Mouse (Mus musculus) liver, embryonic 14.5 days (tissue): ENCODE measurements around the gene Creb5.

Source experiments
- CTCF ChIP-seq: IDR thresholded peaks from 2 replicates; pipeline ENCODE4 v1.5.1; 2016; ENCODE audit warnings: antibody characterized with exemption, low read depth, control low read depth
- EP300 ChIP-seq: IDR thresholded peaks from 2 replicates; pipeline ENCODE4 v1.6.1; 2016; ENCODE audit warnings: antibody characterized with exemption, low read depth

DNA sequence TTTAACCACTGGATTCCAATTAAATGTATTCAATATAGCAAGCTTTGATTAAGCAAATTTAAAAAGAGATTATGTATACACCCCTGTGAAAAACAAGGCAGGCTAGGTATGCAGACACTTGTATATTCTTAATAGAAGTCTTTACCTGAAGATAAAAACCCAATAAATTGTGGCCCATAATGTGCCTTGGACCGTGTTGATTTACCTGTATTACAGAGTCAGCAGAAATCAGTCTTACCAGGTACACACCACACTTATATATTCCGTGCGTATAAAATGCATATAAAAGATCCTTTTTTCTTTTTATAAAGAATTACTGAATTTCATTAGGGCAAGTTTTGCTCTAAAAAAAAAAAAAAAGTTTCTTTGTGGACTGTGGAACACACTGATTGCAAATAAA is 432.9 kb downstream of the Creb5 start:
- no peak for TF ChIP-seq EP300
- TF ChIP-seq CTCF, result no peak
